Mouse (Mus musculus): Measurements from ENCODE around the gene Lkaaear1.

Lkaaear1 gene

GRCm38 (mm10) chr2:181648926-181649325 is 49.3 kb downstream of the Lkaaear1 start:
- DNase-seq, result no peak

Data from lung, postnatal 14 days (tissue).